In the genomic region with DNA sequence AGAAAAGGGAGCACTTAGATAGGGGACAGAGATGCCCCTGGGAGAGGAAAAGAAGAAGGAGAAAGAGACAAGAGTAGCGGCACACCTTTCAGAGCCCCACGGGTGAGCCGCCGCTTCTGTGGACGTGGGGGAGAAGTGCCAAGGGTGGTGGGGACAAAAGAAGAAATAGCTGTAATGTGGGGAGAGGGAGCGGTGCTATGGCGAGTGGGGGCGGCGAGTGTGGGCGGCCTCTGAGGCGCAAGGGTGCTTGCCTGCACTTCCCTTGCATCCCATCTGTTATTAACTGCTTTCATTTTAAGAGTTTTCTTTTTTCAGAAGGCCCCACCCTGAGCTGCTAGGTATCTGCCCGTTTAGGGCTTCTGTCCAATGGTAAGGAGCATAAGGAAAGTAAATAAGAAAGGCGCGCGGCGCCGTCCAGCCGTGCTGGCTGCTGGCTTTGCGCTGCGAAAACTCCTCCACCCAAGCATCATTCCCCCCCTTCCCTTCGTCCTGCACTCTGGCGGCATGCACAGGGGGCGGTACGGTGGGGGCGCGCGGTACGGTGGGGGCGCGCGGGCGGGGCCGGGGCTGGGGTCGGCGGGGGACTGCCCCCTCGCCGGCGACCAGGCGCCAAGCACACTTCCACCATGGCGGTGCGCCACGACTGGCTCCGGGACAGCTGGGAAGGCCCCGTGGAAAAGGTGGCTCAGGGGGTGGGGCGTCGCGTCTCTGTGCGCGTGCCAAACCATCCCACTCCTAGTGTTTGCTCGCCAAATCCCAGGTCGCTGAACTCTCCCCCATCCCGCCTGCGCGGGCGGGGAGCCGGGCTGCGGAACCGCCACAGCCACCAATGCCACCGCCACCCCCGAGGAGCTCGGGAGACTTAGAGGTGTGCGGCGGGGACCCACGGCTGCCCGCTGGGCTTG, we compare ENCODE assay signal across 7 mouse cellular contexts. TPM values are rescaled to one million over a fixed set of nuclear protein-coding genes. Genes with fewer than 3 reads are reported as not detected.
DNase-seq lines count a peak whose midpoint lies in the region; ATAC-seq lines count a peak whose summit lies in the region.

No protein-coding gene starts in this region.

- no peak overlapping the region for H3K9ac ChIP-seq in hindbrain, embryonic 12.5 days

- peak; percentile 12 to 20 for DNase-seq in layer of hippocampus, postnatal 10 days (ENCODE audit: low spot score in 2 of 2)
- DNase-seq in layer of hippocampus, adult 8-10 months (ENCODE audit: low spot score in 2 of 2), result no peak
- peak; percentile 44 for DNase-seq in Muller cell, postnatal 12 days (ENCODE audit: inconsistent ontology term)
- peak; percentile 8 to 60 for DNase-seq in cerebellum, postnatal 36 days
- peak; percentile 70 for DNase-seq in midbrain, embryonic 10.5 days (ENCODE audit: low spot score)
- DNase-seq in MN1 (ENCODE audit: low spot score), result no peak

- H3K4me1 ChIP-seq in hindbrain, embryonic 12.5 days, result no peaks in the 10 kb centered on the region
- no peaks in the 10 kb centered on the region for H3K4me1 ChIP-seq in midbrain, embryonic 10.5 days

- H3K27me3 ChIP-seq in hindbrain, embryonic 12.5 days, result no peaks in the 10 kb centered on the region
- H3K27me3 ChIP-seq in midbrain, embryonic 10.5 days (ENCODE audit: low read depth, poor library complexity, severe bottlenecking), result no peaks in the 10 kb centered on the region

- H3K4me2 ChIP-seq in hindbrain, embryonic 12.5 days (replicated peaks), result 0 out of 2 replicates have a peak overlapping the region, but pooled peaks have one; percentile 15

- no peaks in the 10 kb centered on the region for H3K36me3 ChIP-seq in hindbrain, embryonic 12.5 days
- H3K36me3 ChIP-seq in midbrain, embryonic 10.5 days, result no peaks in the 10 kb centered on the region

- H3K27ac ChIP-seq in hindbrain, embryonic 12.5 days, result no peak overlapping the region
- H3K27ac ChIP-seq in midbrain, embryonic 10.5 days (replicated peaks), result no peak overlapping the region

- ATAC-seq in hindbrain, embryonic 12.5 days (ENCODE audit: low FRiP score), result peak; percentile 71

- WGBS in hindbrain, embryonic 12.5 days, result 50% methylated on average over 65 of the region's 65 CpGs
- WGBS in midbrain, embryonic 10.5 days, result 52% methylated on average over 65 of the region's 65 CpGs

- H3K9me3 ChIP-seq in hindbrain, embryonic 12.5 days (replicated peaks), result peaks cover 14% of the 10 kb centered on the region
- H3K9me3 ChIP-seq in midbrain, embryonic 10.5 days (replicated peaks), result peaks cover 30% of the 10 kb centered on the region

- peak overlapping the region; percentile 25 for H3K4me3 ChIP-seq in hindbrain, embryonic 12.5 days
- peak overlapping the region; percentile 42 for H3K4me3 ChIP-seq in midbrain, embryonic 10.5 days

RNA-seq across cellular contexts. Expression of a gene that starts 49.2 kb away (rescaled TPM):
- total RNA-seq in layer of hippocampus, postnatal 10 days (2021), result 10 to 100 TPM; 25.4 to 25.8 TPM
- total RNA-seq in layer of hippocampus, adult 8-10 months (2022), result 10 to 100 TPM; 24.4 to 30.5 (median 27.6) TPM
- polyA plus RNA-seq in hindbrain, embryonic 12.5 days (2016; fragmentation: Nextera tagmentation; extraction: Ambion mirVana), result 32.7 and 35.9 TPM in 2 replicates
- polyA plus RNA-seq in midbrain, embryonic 10.5 days (2016; fragmentation: Nextera tagmentation; extraction: Ambion mirVana), result 25.2 and 28.4 TPM in 2 replicates

RNA-seq across cellular contexts. Expression of a gene that starts 49.5 kb away (rescaled TPM):
- total RNA-seq in layer of hippocampus, postnatal 10 days (2021), result 1 to 10 TPM; 8.8 to 9.7 TPM
- total RNA-seq in layer of hippocampus, adult 8-10 months (2022), result 10 to 100 TPM in 3 of 4 experiments, 1 to 10 TPM in 1; 9.6 to 12.4 (median 11.1) TPM
- polyA plus RNA-seq in hindbrain, embryonic 12.5 days (2016; fragmentation: Nextera tagmentation; extraction: Ambion mirVana), result 9.1 and 10.0 TPM in 2 replicates
- polyA plus RNA-seq in midbrain, embryonic 10.5 days (2016; fragmentation: Nextera tagmentation; extraction: Ambion mirVana), result 6.4 and 6.6 TPM in 2 replicates

Comparison
In these comparisons a context has a peak if more than half of its experiments do, and no peak if none do; other contexts are left out.
1. DNase-seq: peak in layer of hippocampus, postnatal 10 days (2 of 2), Muller cell, postnatal 12 days (single experiment), cerebellum, postnatal 36 days (2 of 2) and midbrain, embryonic 10.5 days (single experiment); none in layer of hippocampus, adult 8-10 months (0 of 2) and MN1 (single experiment).